Mouse (Mus musculus) embryonic facial prominence, embryonic 13.5 days (tissue): ENCODE measurements around the gene Hoxb5. TPM values are rescaled to one million over a fixed set of nuclear protein-coding genes. Genes with fewer than 3 reads are reported as not detected.
A peak's percentile ranks its signal among the peaks of the same experiment; 100 is the strongest.

Source experiments
- ATAC-seq: fragments of 200-750 bp; cut with Nextera tagmentation; 2 replicates; pipeline ENCODE4 v1.8.0; 2017; ENCODE audit warnings: low read depth; ENCODE audit not compliant: insufficient number of reproducible peaks, insufficient read depth, low FRiP score, low TSS enrichment
- H3K27ac ChIP-seq: fragments of 300-500 bp; sonication (generic); 2 replicates; pipeline ENCODE4 v1.5.1; 2015; ENCODE audit warnings: moderate library complexity, mild to moderate bottlenecking, inconsistent platforms
- H3K27me3 ChIP-seq: fragments of 300-500 bp; sonication (generic); 2 replicates; pipeline ENCODE4 v1.6.1; 2015; ENCODE audit warnings: mild to moderate bottlenecking, inconsistent platforms
- H3K36me3 ChIP-seq: fragments of 300-500 bp; sonication (generic); 2 replicates; pipeline ENCODE4 v1.6.1; 2015; ENCODE audit warnings: mild to moderate bottlenecking, inconsistent platforms
- H3K4me1 ChIP-seq: fragments of 300-500 bp; sonication (generic); 2 replicates; pipeline ENCODE4 v1.6.1; 2015; ENCODE audit warnings: inconsistent platforms
- H3K4me2 ChIP-seq: fragments of 300-500 bp; sonication (generic); 2 replicates; pipeline ENCODE4 v1.6.1; 2015; ENCODE audit warnings: moderate library complexity, mild to moderate bottlenecking, inconsistent platforms
- H3K4me3 ChIP-seq: fragments of 300-500 bp; sonication (generic); 2 replicates; pipeline ENCODE4 v1.5.1; 2015; ENCODE audit warnings: mild to moderate bottlenecking, inconsistent platforms
- H3K9ac ChIP-seq: fragments of 300-500 bp; sonication (generic); 2 replicates; pipeline ENCODE4 v1.6.1; 2015; ENCODE audit warnings: mild to moderate bottlenecking, inconsistent platforms
- H3K9me3 ChIP-seq: fragments of 300-500 bp; sonication (generic); 2 replicates; pipeline ENCODE4 v1.6.1; 2016; ENCODE audit warnings: inconsistent platforms
- WGBS: fragments of 180-500 bp; shearing (Covaris S2); methylation state at CpG from one replicate; pipeline ENCODE4 v1.1.7; 2015; ENCODE audit warnings: mixed read lengths; 5-methylcytosine and 5-hydroxymethylcytosine counted together
- polyA plus RNA-seq: library from polyadenylated mRNA; unstranded; fragments of >200 nt; fragmentation: Nextera tagmentation; extraction: Ambion mirVana; gene quantifications from 2 replicates; pipeline ENCODE4 v1.2.1, GENCODE M21; 2015

The Hoxb5 gene
- polyA plus RNA-seq, 1 experiment from 2014 or later: 6.0 TPM

DNA sequence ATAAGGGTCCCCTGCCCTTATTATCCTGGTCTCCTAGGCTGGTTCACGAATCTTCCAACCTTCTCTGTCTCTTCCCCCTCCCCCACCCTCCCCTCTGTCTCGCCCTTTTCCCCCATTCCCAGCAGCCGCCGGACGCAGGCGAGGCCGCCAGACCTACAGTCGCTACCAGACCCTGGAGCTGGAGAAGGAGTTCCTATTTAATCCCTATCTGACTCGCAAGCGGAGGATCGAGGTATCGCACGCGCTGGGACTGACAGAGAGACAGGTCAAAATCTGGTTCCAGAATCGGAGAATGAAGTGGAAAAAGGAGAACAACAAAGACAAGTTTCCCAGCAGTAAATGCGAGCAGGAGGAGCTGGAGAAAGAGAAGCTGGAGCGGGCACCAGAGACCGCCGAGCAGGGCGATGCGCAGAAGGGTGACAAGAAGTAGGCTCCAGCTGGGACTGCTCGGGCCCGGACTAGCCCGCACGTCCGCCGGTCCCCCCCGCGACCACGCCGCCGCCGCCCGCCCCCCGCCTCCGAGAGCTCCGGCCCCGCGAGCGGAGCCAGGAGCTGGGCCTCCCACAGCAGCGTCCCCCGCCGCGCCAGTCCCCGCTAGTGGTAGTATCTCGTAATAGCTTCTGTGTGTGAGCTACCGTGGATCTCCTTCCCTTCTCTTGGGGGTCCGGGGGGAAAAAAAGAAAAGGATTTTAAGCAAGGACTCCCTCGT is 18.9 kb upstream of the Hoxb5 start:
- peak overlapping the region; percentile 22 for H3K4me3 ChIP-seq
- H3K9ac ChIP-seq: no peak overlapping the region
- peak overlapping the region; percentile 47 for H3K4me2 ChIP-seq
- peaks cover 14% of the 10 kb centered on the region; the same call in 1 of the 2 replicates for H3K4me1 ChIP-seq
- H3K27ac ChIP-seq: no peak overlapping the region
- no peaks in the 10 kb centered on the region for H3K9me3 ChIP-seq
- H3K36me3 ChIP-seq: no peaks in the 10 kb centered on the region
- ATAC-seq: no peak
- under 1% methylated on average over 49 of the region's 49 CpGs for WGBS
- H3K27me3 ChIP-seq: peaks cover 100% of the 10 kb centered on the region

DNA sequence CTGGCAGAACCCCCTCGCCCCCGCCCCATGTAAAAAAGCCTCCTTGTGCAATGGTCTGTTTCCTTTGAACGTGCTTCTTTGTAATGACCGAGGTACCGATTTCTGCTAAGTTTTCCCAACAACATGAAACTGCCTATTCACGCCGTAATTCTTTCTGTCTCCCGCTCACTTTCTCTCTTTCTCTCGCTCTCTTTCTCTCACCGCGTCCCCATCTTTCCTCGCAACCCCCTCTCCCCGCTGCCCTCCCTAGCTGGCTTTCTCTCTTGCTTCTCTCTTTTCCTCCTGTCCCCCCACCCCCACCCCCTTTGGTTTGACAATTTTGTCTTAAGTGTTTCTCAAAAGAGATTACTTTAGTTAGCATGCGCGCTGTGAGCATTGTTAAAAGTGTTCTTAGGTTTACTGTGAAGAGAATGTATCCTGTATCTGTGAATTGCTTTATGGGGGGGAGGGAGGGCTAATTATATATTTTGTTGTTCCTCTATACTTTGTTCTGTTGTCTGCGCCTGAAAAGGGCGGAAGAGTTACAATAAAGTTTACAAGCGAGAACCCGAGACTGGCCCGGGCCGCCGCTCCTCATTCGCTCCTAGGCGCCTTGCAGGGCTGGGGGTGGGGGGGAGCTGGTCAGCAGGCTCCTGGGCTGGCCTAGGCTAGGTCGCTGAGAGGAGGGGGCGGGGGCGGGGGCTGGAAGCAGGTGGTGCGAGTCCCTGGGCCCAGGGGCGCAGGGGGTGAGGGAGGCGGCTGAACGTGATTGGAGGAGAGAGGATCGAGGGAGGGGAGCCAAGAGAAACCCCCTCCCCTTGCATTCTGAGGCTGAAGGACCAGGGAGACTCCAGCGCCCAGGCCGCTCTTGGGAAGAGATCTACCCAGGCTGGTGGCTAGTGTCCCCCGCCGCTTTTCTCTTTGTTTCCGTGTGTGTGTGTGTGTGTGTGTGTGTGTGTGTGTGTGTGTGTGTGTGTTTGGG is 18.1 kb upstream of the Hoxb5 start:
- peaks cover 100% of the 10 kb centered on the region for H3K27me3 ChIP-seq
- H3K9ac ChIP-seq: no peak overlapping the region
- H3K27ac ChIP-seq: no peak overlapping the region
- H3K4me3 ChIP-seq: no peak overlapping the region; the same call in 1 of the 2 replicates
- WGBS: 1% methylated on average over 36 of the region's 37 CpGs
- peak overlapping the region; percentile 47 for H3K4me2 ChIP-seq
- H3K36me3 ChIP-seq: no peaks in the 10 kb centered on the region
- peaks cover 14% of the 10 kb centered on the region; the same call in 1 of the 2 replicates for H3K4me1 ChIP-seq
- no peaks in the 10 kb centered on the region for H3K9me3 ChIP-seq
- ATAC-seq: no peak

DNA sequence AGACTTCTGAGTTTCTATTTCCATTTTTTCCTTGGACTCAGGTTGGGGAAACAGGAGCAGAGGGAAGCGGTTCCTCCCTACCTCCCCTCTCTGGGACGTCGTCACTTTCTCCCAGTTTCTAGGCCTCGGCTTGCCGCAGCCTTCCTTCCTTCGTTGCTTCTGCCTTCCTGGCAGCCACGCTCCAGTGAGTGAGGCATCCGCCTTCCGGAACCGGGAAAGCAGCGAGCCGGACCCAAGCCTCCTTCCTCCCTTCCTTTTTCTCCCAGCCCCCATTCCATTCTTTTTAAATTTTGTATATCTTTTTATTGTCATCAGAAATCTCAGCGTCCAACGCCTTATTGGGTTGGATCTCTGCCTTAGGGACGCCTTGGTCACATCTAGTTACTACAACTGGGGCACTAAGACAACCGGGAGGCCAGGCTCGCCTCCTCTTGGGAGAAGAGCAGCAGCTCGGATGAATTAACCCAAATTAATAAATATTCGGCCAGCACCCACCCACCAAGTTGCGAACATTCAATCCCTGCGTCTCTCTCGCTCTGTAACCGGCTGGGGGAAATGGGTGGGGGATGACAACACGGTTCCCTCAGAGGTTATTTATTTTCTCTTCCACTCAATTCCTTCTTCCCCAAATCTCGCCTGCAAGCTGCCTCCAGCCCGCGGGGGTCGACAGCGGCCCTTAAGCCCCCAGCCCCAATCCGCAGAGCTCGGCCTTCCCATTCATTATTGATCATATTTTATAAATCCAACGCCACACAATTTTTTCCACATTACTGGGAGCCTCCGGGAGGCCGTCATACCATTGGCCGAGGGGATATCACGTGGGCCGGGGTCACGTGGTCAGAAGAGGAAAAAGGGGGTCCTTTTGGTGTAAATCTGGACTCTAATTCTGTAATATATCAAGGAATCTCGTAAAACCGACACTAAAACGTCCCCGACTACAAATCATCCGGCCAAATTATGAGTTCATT is 17.1 kb upstream of the Hoxb5 start, which contains the start of gene Hoxb7:
Gene Hoxb7 (plus strand): TSS at position 853 of the 968 bp plus-strand sequence.
- Histone ChIP-seq H3K4me1 (peaks cover 14% of the 10 kb centered on the region; the same call in 1 of the 2 replicates), H3K27ac (no peak within 1 kb of the TSS), H3K9ac (no peak within 1 kb of the TSS)

DNA sequence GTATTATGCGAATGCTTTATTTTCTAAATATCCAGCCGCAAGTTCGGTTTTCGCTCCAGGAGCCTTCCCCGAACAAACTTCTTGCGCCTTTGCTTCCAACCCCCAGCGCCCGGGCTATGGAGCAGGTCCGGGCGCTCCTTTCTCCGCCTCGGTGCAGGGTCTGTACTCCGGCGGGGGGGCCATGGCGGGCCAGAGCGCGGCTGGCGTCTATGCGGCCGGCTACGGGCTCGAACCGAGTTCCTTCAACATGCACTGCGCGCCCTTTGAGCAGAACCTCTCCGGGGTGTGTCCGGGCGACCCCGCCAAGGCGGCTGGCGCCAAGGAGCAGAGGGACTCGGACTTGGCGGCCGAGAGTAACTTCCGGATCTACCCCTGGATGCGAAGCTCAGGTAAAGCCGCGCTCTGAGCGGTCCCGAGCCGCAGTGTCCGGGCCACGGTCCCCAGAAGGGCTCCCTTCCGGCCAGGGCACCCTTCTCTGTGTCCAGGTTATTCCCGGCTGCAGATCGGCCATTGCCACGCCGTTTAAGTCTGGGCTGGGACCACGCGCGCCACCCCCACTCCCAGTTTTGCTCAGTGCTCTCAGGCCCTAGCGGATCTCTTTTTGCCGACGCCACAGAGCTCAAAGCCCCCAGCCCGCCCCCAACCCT is 16.3 kb upstream of the Hoxb5 start:
- Histone ChIP-seq H3K9ac (no peak overlapping the region), H3K4me1 (peaks cover 14% of the 10 kb centered on the region; the same call in 1 of the 2 replicates), H3K27me3 (peaks cover 100% of the 10 kb centered on the region), H3K9me3 (no peaks in the 10 kb centered on the region), H3K36me3 (no peaks in the 10 kb centered on the region), H3K4me2 (peak overlapping the region; percentile 26; the same call in 1 of the 2 replicates), H3K27ac (no peak overlapping the region), H3K4me3 (no peak overlapping the region)
- ATAC-seq: no peak
- WGBS: under 1% methylated on average over 55 of the region's 55 CpGs

More for the DNA sequence above, 17.1 kb upstream of the Hoxb5 start, which contains the start of gene Hoxb7:
- Histone ChIP-seq H3K9me3 (no peaks in the 10 kb centered on the region), H3K4me2 (peak within 1 kb of the TSS; percentile 26; the same call in 1 of the 2 replicates), H3K36me3 (no peaks in the 10 kb centered on the region), H3K4me3 (no peak within 1 kb of the TSS), H3K27me3 (peaks cover 100% of the 10 kb centered on the region)
- 1% methylated on average over 43 of the region's 43 CpGs for WGBS
- ATAC-seq: no peak

DNA sequence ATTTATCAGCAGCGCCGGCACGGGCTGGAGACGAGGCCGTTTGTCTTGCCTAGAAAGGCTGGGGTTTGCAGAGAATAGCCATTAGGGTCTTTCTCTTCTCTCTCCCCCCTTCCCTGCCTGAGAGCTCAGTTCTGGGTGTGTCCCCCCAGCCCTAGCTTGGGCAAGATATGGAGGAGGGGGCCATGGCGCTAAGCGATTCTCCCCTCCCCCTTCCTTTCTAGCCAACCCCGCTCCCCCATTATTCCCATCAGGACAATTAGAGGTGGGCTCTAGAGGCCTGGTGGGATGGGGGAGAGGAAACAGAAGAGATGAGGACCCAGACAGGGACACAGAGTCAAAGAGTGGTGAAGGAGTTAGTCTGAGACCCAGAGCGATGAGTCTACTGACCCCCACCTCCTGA is 15.7 kb upstream of the Hoxb5 start:
- Histone ChIP-seq H3K27ac (no peak overlapping the region), H3K4me2 (no peak overlapping the region), H3K4me3 (no peak overlapping the region), H3K9ac (no peak overlapping the region), H3K4me1 (peaks cover 14% of the 10 kb centered on the region; the same call in 1 of the 2 replicates), H3K27me3 (peaks cover 100% of the 10 kb centered on the region), H3K36me3 (no peaks in the 10 kb centered on the region), H3K9me3 (no peaks in the 10 kb centered on the region)
- no peak for ATAC-seq
- WGBS: under 1% methylated on average over 9 of the region's 9 CpGs

DNA sequence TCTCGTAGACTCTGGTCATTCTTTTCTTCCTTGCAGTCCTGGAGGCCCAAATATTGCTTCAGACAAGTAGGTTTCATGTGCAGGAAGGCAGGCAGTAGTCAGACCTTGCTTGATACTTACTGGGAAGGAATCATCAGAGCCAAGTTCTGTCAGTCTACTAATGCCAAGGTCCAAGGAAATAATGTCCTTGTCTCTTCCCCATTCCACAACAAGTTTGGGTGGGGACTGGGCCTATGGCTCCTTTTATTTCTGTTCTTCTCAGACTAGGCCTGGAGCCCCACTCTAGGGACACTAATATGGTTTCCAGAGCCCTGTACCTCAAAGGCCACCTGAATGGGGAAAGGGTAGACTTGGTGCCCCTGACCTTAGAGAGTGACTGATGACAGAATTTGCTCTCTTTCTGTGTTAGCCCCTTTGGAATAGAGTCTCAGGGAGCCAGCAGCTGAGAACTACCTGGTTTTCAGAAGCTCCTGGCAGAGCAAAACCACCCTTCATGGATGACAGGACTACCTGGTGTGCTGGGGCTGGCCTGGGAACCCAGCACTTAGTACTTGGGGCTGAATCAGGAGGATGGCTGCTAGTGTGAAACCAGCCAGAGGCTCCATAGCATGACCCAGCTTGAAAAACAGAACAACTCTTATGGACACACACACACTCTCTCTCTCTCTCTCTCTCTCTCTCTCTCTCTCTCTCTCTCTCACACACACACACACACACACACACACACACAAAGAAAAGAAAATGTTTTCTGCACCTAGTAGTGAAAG is 14.5 kb upstream of the Hoxb5 start:
- no peak for ATAC-seq

DNA sequence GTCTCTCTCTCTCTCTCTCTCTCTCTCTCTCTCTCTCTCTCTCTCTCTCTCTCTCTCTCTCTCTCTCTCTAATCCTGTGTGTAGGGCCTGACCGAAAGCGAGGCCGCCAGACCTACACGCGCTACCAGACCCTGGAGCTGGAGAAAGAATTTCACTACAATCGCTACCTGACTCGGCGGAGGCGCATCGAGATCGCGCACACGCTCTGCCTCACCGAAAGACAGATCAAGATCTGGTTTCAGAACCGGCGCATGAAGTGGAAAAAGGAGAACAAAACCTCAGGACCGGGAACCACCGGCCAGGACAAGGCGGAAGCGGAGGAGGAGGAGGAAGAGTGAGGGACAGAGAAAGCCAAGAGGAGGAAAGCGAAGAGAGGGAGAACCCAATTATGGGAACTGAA is 13.8 kb upstream of the Hoxb5 start:
- Histone ChIP-seq H3K4me2 (no peak overlapping the region), H3K9me3 (no peaks in the 10 kb centered on the region), H3K36me3 (no peaks in the 10 kb centered on the region), H3K4me1 (peaks cover 8% of the 10 kb centered on the region; the same call in 1 of the 2 replicates), H3K27me3 (peaks cover 100% of the 10 kb centered on the region), H3K9ac (no peak overlapping the region), H3K4me3 (no peak overlapping the region), H3K27ac (no peak overlapping the region)
- under 1% methylated on average over 21 of the region's 21 CpGs for WGBS
- no peak for ATAC-seq

More for the DNA sequence above, 14.5 kb upstream of the Hoxb5 start:
- Histone ChIP-seq H3K4me2 (no peak overlapping the region), H3K4me3 (no peak overlapping the region), H3K27ac (no peak overlapping the region), H3K9me3 (no peaks in the 10 kb centered on the region), H3K4me1 (peaks cover 11% of the 10 kb centered on the region; the same call in 1 of the 2 replicates), H3K36me3 (no peaks in the 10 kb centered on the region), H3K9ac (no peak overlapping the region), H3K27me3 (peaks cover 100% of the 10 kb centered on the region)
- WGBS: 9% methylated on average over 1 of the region's 1 CpGs

DNA sequence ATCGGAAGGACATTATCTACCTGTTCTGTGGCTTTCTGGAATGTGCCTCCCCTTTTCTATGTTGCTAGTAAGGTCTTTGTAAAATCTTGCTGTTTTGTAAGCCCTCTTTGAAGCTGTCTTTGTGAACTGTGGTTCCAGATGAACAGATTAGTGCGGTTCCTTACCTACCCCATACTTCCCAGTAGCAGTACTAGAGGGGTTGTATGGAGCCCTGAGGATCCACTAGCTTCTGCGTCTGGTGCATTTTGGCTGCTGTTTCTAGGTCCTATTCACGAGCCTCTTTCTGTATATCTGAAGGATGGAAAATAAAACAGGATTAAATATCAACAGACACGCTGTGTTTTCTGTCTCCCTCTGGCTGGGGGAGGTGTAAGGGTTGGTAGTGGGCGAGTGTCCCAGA is 13.3 kb upstream of the Hoxb5 start:
- Histone ChIP-seq H3K36me3 (no peaks in the 10 kb centered on the region), H3K9me3 (no peaks in the 10 kb centered on the region), H3K27ac (no peak overlapping the region), H3K9ac (no peak overlapping the region), H3K4me1 (peaks cover 4% of the 10 kb centered on the region; the same call in 1 of the 2 replicates), H3K4me3 (no peak overlapping the region), H3K27me3 (peaks cover 100% of the 10 kb centered on the region), H3K4me2 (no peak overlapping the region)
- no peak for ATAC-seq
- 5% methylated on average over 6 of the region's 6 CpGs for WGBS

DNA sequence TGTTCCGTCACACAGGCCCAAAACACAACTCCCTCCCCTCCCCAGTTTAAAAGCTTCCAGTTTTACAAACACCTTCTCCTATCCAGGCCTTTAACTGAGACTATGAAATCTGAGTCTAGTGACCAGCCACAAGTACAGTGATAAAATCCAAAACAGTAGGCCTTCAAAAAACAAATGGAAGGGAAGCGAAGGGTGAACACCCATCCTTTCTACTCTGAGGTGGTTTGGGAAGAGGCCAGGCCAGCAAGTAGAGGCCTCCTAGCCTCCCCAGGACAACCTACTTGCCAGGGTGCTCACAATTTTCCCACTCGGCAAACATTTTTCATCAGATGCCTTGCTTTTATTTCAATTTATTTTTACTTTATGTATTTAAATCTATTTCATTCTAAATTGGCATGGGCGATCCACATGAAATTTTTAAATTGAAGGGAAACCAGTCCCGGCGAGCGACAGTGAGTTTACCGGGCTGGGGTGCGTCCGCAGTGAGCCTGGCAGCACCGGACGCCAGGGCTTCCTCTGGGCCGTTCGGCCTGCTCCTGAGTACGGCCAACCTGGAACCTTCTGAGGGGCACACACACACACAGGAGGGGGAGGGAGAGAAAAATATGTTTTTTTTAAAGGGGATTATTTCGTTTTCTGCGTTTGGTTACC is 12.3 kb upstream of the Hoxb5 start:
- no peak overlapping the region for H3K27ac ChIP-seq
- 3% methylated on average over 17 of the region's 17 CpGs for WGBS
- no peaks in the 10 kb centered on the region for H3K9me3 ChIP-seq
- H3K27me3 ChIP-seq: peaks cover 100% of the 10 kb centered on the region
- ATAC-seq: no peak
- H3K4me1 ChIP-seq: peaks cover 4% of the 10 kb centered on the region; the same call in 1 of the 2 replicates
- no peak overlapping the region for H3K4me3 ChIP-seq
- H3K36me3 ChIP-seq: no peaks in the 10 kb centered on the region
- no peak overlapping the region for H3K9ac ChIP-seq
- H3K4me2 ChIP-seq: no peak overlapping the region
